Mouse (Mus musculus) CH12.LX (cell line): ENCODE results near the gene Olfr809. TPM values are rescaled to one million over a fixed set of nuclear protein-coding genes. Genes with fewer than 3 reads are reported as not detected.

Experiments
- DNase-seq: peaks from one replicate; pipeline ENCODE4 v3.0.0-alpha.2; 2013; ENCODE audit errors: extremely low read depth
- H3K27ac ChIP-seq: 2 replicates; pipeline ENCODE4 v1.5.1; 2012; ENCODE audit warnings: low read depth, mild to moderate bottlenecking, control low read depth, moderate library complexity; ENCODE audit not compliant: insufficient read depth
- H3K27me3 ChIP-seq: replicated peaks from 2 replicates; pipeline ENCODE3; 2012; ENCODE audit warnings: inconsistent platforms
- H3K36me3 ChIP-seq, 2 experiments: replicated peaks in 1 of 2; 2 replicates each; pipeline versions ENCODE3 to v1.6.1; 2012; ENCODE audit warnings: inconsistent platforms in 1 of 2, low read length in 1 of 2, mild to moderate bottlenecking in 1 of 2, mixed read lengths in 1 of 2, moderate library complexity in 1 of 2; ENCODE audit not compliant: control insufficient read depth in 1 of 2, insufficient read depth in 1 of 2
- H3K4me1 ChIP-seq, 2 experiments: 2 replicates each; pipeline ENCODE4 v1.6.1; 2012; ENCODE audit warnings: inconsistent platforms in 1 of 2, moderate library complexity in 1 of 2; ENCODE audit not compliant: insufficient read depth in 2 of 2, control insufficient read depth in 1 of 2
- H3K4me2 ChIP-seq: 2 replicates; pipeline ENCODE4 v1.6.1; 2012; ENCODE audit warnings: low read depth, mild to moderate bottlenecking, control low read depth; ENCODE audit not compliant: poor library complexity, insufficient read depth, severe bottlenecking
- H3K4me3 ChIP-seq, 3 experiments: fragments of 150-350 bp in 1 of 3; sonication (generic) in 1 of 3; replicated peaks in 1 of 3; 2 replicates each; pipeline versions ENCODE3 to v1.5.1; 2011 to 2012; ENCODE audit warnings: low read depth in 2 of 3, low read length in 2 of 3, mild to moderate bottlenecking in 2 of 3, moderate library complexity in 2 of 3, control low read depth in 1 of 3, improper control_type of control experiment in 1 of 3, inconsistent platforms in 1 of 3, mixed read lengths in 1 of 3; ENCODE audit not compliant: poor library complexity in 1 of 3
- H3K79me2 ChIP-seq: replicated peaks from 2 replicates; pipeline ENCODE4 v1.6.1; 2012; ENCODE audit warnings: mild to moderate bottlenecking, moderate library complexity; ENCODE audit not compliant: control insufficient read depth, poor library complexity, insufficient read depth, severe bottlenecking; ENCODE audit errors: extremely low read depth
- H3K9ac ChIP-seq: 2 replicates; pipeline ENCODE4 v1.6.1; 2012; ENCODE audit warnings: low read depth, mild to moderate bottlenecking, control low read depth, moderate library complexity; ENCODE audit not compliant: insufficient read depth
- H3K9me3 ChIP-seq: replicated peaks from 2 replicates; pipeline ENCODE3; 2012; ENCODE audit warnings: low read length, inconsistent platforms, mixed read lengths
- CHD2 ChIP-seq: IDR thresholded peaks from 2 replicates; pipeline ENCODE4 v1.6.1; 2011; ENCODE audit warnings: low read length, improper control_type of control experiment
- E2F4 ChIP-seq: IDR thresholded peaks from 2 replicates; pipeline ENCODE4 v1.6.1; 2011; ENCODE audit warnings: low read depth, low read length, improper control_type of control experiment; ENCODE audit not compliant: insufficient replicate concordance
- HCFC1 ChIP-seq: IDR thresholded peaks from 2 replicates; pipeline ENCODE4 v1.6.1; 2012; ENCODE audit warnings: low read depth, mild to moderate bottlenecking, inconsistent platforms, low read length, improper control_type of control experiment
- JUND ChIP-seq: conservative IDR thresholded peaks from 2 replicates; pipeline ENCODE4 v1.6.1; 2011; ENCODE audit warnings: low read depth, low read length, improper control_type of control experiment
- MAFK ChIP-seq: IDR thresholded peaks from 2 replicates; pipeline ENCODE4 v1.6.1; 2011; ENCODE audit warnings: low read length, improper control_type of control experiment; ENCODE audit not compliant: insufficient replicate concordance
- MEF2A ChIP-seq: IDR thresholded peaks from 2 replicates; pipeline ENCODE4 v1.6.1; 2014; ENCODE audit warnings: low read depth, mild to moderate bottlenecking, inconsistent platforms, low read length, improper control_type of control experiment, borderline replicate concordance
- PAX5 ChIP-seq: IDR thresholded peaks from 2 replicates; pipeline ENCODE4 v1.6.1; 2012; ENCODE audit warnings: low read length, inconsistent platforms, mixed read lengths
- POLR2AphosphoS2 ChIP-seq: IDR thresholded peaks from 2 replicates; pipeline ENCODE4 v1.6.1; 2011; ENCODE audit warnings: low read depth, low read length, improper control_type of control experiment
- SMC3 ChIP-seq: IDR thresholded peaks from 2 replicates; pipeline ENCODE4 v1.6.1; 2011; ENCODE audit warnings: low read depth, low read length, improper control_type of control experiment
- USF2 ChIP-seq: conservative IDR thresholded peaks from 2 replicates; pipeline ENCODE4 v1.6.1; 2011; ENCODE audit warnings: low read depth, low read length, improper control_type of control experiment
- dilution Hi-C: fragments of 300-500 bp; cut with MboI; formaldehyde crosslinking; loops from 2 replicates; pipeline ENCODE4 v1.14.3; 2020; ENCODE audit warnings: low sequenced_read_pairs; ENCODE audit not compliant: extremely low pct_unique_long_range_greater_than_20kb, extremely low pct_ligation_motif_present
- in situ Hi-C: fragments of 300-500 bp; cut with MboI; formaldehyde crosslinking; loops from 3 replicates; pipeline ENCODE4 v1.14.3; 2019; ENCODE audit warnings: low sequenced_read_pairs, low pct_ligation_motif_present, low pct_unique_long_range_greater_than_20kb, mixed read lengths
- polyA plus RNA-seq: library from polyadenylated mRNA; unstranded; fragments of >175 nt; gene quantifications from 2 replicates; pipeline ENCODE4 v1.2.1, GENCODE M21; 2012; ENCODE audit warnings: low read depth; ENCODE audit not compliant: insufficient read length
- total RNA-seq, 2 experiments: library from RNA; depleted of rRNA; stranded (reverse); fragments of 300-350 nt in 1 of 2; fragments of >200 nt in 1 of 2; gene quantifications; 2 replicates each; pipeline ENCODE4 v1.2.3; 2012 to 2014

Gene Olfr809
- total and polyA plus RNA-seq, 3 experiments, result not detected

- Histone ChIP-seq H3K36me3 (no peaks in the 10 kb centered on the region), H3K27me3 (no peaks in the 10 kb centered on the region), H3K4me1 (no peaks in the 10 kb centered on the region), H3K79me2 (no peaks in the 10 kb centered on the region), H3K4me3 (no peak within 1 kb of the TSS), H3K9me3 (no peaks in the 10 kb centered on the region), H3K9ac (no peak within 1 kb of the TSS), H3K4me2 (no peak within 1 kb of the TSS), H3K27ac (no peak within 1 kb of the TSS)
- no peak for DNase-seq
- in situ Hi-C loops, result no loop called here
- no peak for TF ChIP-seq HCFC1
- TF ChIP-seq, all 38 proteins: peak for 0
- dilution Hi-C loops, result no loop called here
These were observed 20.4 kb downstream of the Olfr809 start, which contains the start of gene Olfr810 for GRCm38 (mm10) chr10:129794817-129795216. Gene Olfr810 (minus strand): TSS chr10:129794917.

GRCm38 (mm10) chr10:129804296-129804695 lies 29.9 kb downstream of the Olfr809 start, which contains the start of gene Olfr811:
Gene Olfr811 (minus strand): TSS chr10:129804396.
- no peak within 1 kb of the TSS for H3K4me2 ChIP-seq
- no peak for DNase-seq
- H3K79me2 ChIP-seq, result no peaks in the 10 kb centered on the region
- in situ Hi-C loops (no loop called here), dilution Hi-C loops (no loop called here)
- no peaks in the 10 kb centered on the region for H3K36me3 ChIP-seq
- H3K27ac ChIP-seq, result no peak within 1 kb of the TSS
- no peaks in the 10 kb centered on the region for H3K4me1 ChIP-seq
- no peak within 1 kb of the TSS for H3K9ac ChIP-seq
- TF ChIP-seq SMC3 (no peak), HCFC1 (no peak), JUND (no peak), CHD2 (no peak), MAFK (no peak), POLR2AphosphoS2 (no peak), USF2 (no peak), PAX5 (no peak), MEF2A (no peak), E2F4 (no peak)
- H3K9me3 ChIP-seq, result no peaks in the 10 kb centered on the region
- H3K4me3 ChIP-seq, result no peak within 1 kb of the TSS
- no peaks in the 10 kb centered on the region for H3K27me3 ChIP-seq

Other genes starting within 250 kb of the Olfr809 start
Only the 20 nearest of the 26 such genes appear.
- not detected in 2 replicates for gene Olfr796, start 162.1 kb upstream of the Olfr809 start, total RNA-seq (2012; rRNA removed)
- not detected in 2 replicates for gene Olfr796, start 162.1 kb upstream of the Olfr809 start, total RNA-seq (2014; rRNA removed)
- gene Olfr796, start 162.1 kb upstream of the Olfr809 start, polyA plus RNA-seq, result 0.07 TPM in 1 of 2 replicates, not detected in the other
- gene Olfr798, start 146.7 kb upstream of the Olfr809 start, total RNA-seq (2012; rRNA removed), result not detected in 2 replicates
- not detected in 2 replicates for gene Olfr798, start 146.7 kb upstream of the Olfr809 start, total RNA-seq (2014; rRNA removed)
- not detected in 2 replicates for gene Olfr798, start 146.7 kb upstream of the Olfr809 start, polyA plus RNA-seq
- not detected in 2 replicates for gene Olfr799, start 137.2 kb upstream of the Olfr809 start, total RNA-seq (2012; rRNA removed)
- not detected in 2 replicates for gene Olfr799, start 137.2 kb upstream of the Olfr809 start, total RNA-seq (2014; rRNA removed)
- not detected in 2 replicates for gene Olfr799, start 137.2 kb upstream of the Olfr809 start, polyA plus RNA-seq
- gene Olfr800, start 116.9 kb upstream of the Olfr809 start, total RNA-seq (2012; rRNA removed), result not detected in 2 replicates
- gene Olfr800, start 116.9 kb upstream of the Olfr809 start, total RNA-seq (2014; rRNA removed), result not detected in 2 replicates
- not detected in 2 replicates for gene Olfr800, start 116.9 kb upstream of the Olfr809 start, polyA plus RNA-seq
- not detected in 2 replicates for gene Olfr801, start 100.8 kb upstream of the Olfr809 start, total RNA-seq (2012; rRNA removed)
- not detected in 2 replicates for gene Olfr801, start 100.8 kb upstream of the Olfr809 start, total RNA-seq (2014; rRNA removed)
- gene Olfr801, start 100.8 kb upstream of the Olfr809 start, polyA plus RNA-seq, result not detected in 2 replicates
- gene Olfr802, start 86.5 kb upstream of the Olfr809 start, total RNA-seq (2012; rRNA removed), result not detected in 2 replicates
- gene Olfr802, start 86.5 kb upstream of the Olfr809 start, total RNA-seq (2014; rRNA removed), result not detected in 2 replicates
- gene Olfr802, start 86.5 kb upstream of the Olfr809 start, polyA plus RNA-seq, result not detected in 2 replicates
- not detected in 2 replicates for gene Olfr803, start 80.4 kb upstream of the Olfr809 start, total RNA-seq (2012; rRNA removed)
- not detected in 2 replicates for gene Olfr803, start 80.4 kb upstream of the Olfr809 start, total RNA-seq (2014; rRNA removed)
- not detected in 2 replicates for gene Olfr803, start 80.4 kb upstream of the Olfr809 start, polyA plus RNA-seq
- gene Olfr804, start 71.4 kb upstream of the Olfr809 start, total RNA-seq (2012; rRNA removed), result not detected in 2 replicates
- gene Olfr804, start 71.4 kb upstream of the Olfr809 start, total RNA-seq (2014; rRNA removed), result not detected in 2 replicates
- gene Olfr804, start 71.4 kb upstream of the Olfr809 start, polyA plus RNA-seq, result not detected in 2 replicates
- not detected in 2 replicates for gene Olfr805, start 45.3 kb upstream of the Olfr809 start, total RNA-seq (2012; rRNA removed)
- gene Olfr805, start 45.3 kb upstream of the Olfr809 start, total RNA-seq (2014; rRNA removed), result not detected in 2 replicates
- gene Olfr805, start 45.3 kb upstream of the Olfr809 start, polyA plus RNA-seq, result not detected in 2 replicates
- gene Olfr806, start 32.7 kb upstream of the Olfr809 start, total RNA-seq (2012; rRNA removed), result not detected in 2 replicates
- not detected in 2 replicates for gene Olfr806, start 32.7 kb upstream of the Olfr809 start, total RNA-seq (2014; rRNA removed)
- not detected in 2 replicates for gene Olfr806, start 32.7 kb upstream of the Olfr809 start, polyA plus RNA-seq
- gene Olfr807, start 16.8 kb upstream of the Olfr809 start, total RNA-seq (2012; rRNA removed), result not detected in 2 replicates
- gene Olfr807, start 16.8 kb upstream of the Olfr809 start, total RNA-seq (2014; rRNA removed), result not detected in 2 replicates
- not detected in 2 replicates for gene Olfr807, start 16.8 kb upstream of the Olfr809 start, polyA plus RNA-seq
- not detected in 2 replicates for gene Olfr808, start 9.2 kb upstream of the Olfr809 start, total RNA-seq (2012; rRNA removed)
- gene Olfr808, start 9.2 kb upstream of the Olfr809 start, total RNA-seq (2014; rRNA removed), result not detected in 2 replicates
- not detected in 2 replicates for gene Olfr808, start 9.2 kb upstream of the Olfr809 start, polyA plus RNA-seq
- gene Olfr810, start 20.3 kb downstream of the Olfr809 start, total RNA-seq (2012; rRNA removed), result not detected in 2 replicates
- gene Olfr810, start 20.3 kb downstream of the Olfr809 start, total RNA-seq (2014; rRNA removed), result not detected in 2 replicates
- gene Olfr810, start 20.3 kb downstream of the Olfr809 start, polyA plus RNA-seq, result not detected in 2 replicates
- gene Olfr811, start 29.8 kb downstream of the Olfr809 start, total RNA-seq (2012; rRNA removed), result not detected in 2 replicates
- not detected in 2 replicates for gene Olfr811, start 29.8 kb downstream of the Olfr809 start, total RNA-seq (2014; rRNA removed)
- not detected in 2 replicates for gene Olfr811, start 29.8 kb downstream of the Olfr809 start, polyA plus RNA-seq
- not detected in 2 replicates for gene Olfr812, start 71.5 kb downstream of the Olfr809 start, total RNA-seq (2012; rRNA removed)
- gene Olfr812, start 71.5 kb downstream of the Olfr809 start, total RNA-seq (2014; rRNA removed), result not detected in 2 replicates
- gene Olfr812, start 71.5 kb downstream of the Olfr809 start, polyA plus RNA-seq, result not detected in 2 replicates
- gene Olfr813, start 80.7 kb downstream of the Olfr809 start, total RNA-seq (2012; rRNA removed), result not detected in 2 replicates
- gene Olfr813, start 80.7 kb downstream of the Olfr809 start, total RNA-seq (2014; rRNA removed), result not detected in 2 replicates
- not detected in 2 replicates for gene Olfr813, start 80.7 kb downstream of the Olfr809 start, polyA plus RNA-seq
- not detected in 2 replicates for gene Olfr814, start 105.2 kb downstream of the Olfr809 start, total RNA-seq (2012; rRNA removed)
- not detected in 2 replicates for gene Olfr814, start 105.2 kb downstream of the Olfr809 start, total RNA-seq (2014; rRNA removed)
- gene Olfr814, start 105.2 kb downstream of the Olfr809 start, polyA plus RNA-seq, result not detected in 2 replicates
- gene Olfr815, start 131.2 kb downstream of the Olfr809 start, total RNA-seq (2012; rRNA removed), result not detected in 2 replicates
- gene Olfr815, start 131.2 kb downstream of the Olfr809 start, total RNA-seq (2014; rRNA removed), result not detected in 2 replicates
- not detected in 2 replicates for gene Olfr815, start 131.2 kb downstream of the Olfr809 start, polyA plus RNA-seq
- not detected in 2 replicates for gene Olfr816, start 141.0 kb downstream of the Olfr809 start, total RNA-seq (2012; rRNA removed)
- not detected in 2 replicates for gene Olfr816, start 141.0 kb downstream of the Olfr809 start, total RNA-seq (2014; rRNA removed)
- gene Olfr816, start 141.0 kb downstream of the Olfr809 start, polyA plus RNA-seq, result not detected in 2 replicates
- gene Olfr818, start 174.5 kb downstream of the Olfr809 start, total RNA-seq (2012; rRNA removed), result not detected in 2 replicates
- gene Olfr818, start 174.5 kb downstream of the Olfr809 start, total RNA-seq (2014; rRNA removed), result not detected in 2 replicates
- gene Olfr818, start 174.5 kb downstream of the Olfr809 start, polyA plus RNA-seq, result not detected in 2 replicates